Mouse (Mus musculus): ENCODE data around the gene Adk. TPM values are rescaled to one million over a fixed set of nuclear protein-coding genes. Genes with fewer than 3 reads are reported as not detected.

The Adk gene
- polyA plus RNA-seq, 1 experiment from 2014 or later: 171 TPM

DNA sequence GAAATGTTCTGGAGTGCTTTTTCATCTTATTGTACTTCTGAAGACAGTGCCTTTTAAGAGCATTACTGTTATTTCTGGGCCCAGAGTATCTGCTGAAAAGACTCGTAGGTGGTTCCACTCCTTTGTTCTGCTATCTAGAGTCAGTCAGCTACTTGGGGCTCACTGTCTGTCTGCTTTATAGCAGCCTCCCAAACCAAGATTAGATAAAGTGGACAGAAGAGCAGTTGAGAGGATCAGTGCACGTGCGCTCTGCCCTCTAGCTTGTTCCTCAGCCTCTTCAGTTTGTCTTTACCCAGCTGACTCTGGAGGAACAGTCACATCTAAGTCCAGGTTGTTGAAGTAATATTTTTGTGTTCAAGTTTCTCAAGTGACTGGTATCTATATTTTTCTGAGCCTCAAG lies 21.6 kb downstream of the Adk start:
- no peak for DNase-seq (ENCODE audit: low spot score)
- H3K4me1 ChIP-seq: peaks cover 23% of the 10 kb centered on the region
- no peak overlapping the region for H3K4me3 ChIP-seq
- no peak overlapping the region for H3K27ac ChIP-seq (replicated peaks)
- H3K9me3 ChIP-seq: no peaks in the 10 kb centered on the region
- no peaks in the 10 kb centered on the region for H3K36me3 ChIP-seq (replicated peaks)
- 73% methylated on average over 3 of the region's 3 CpGs for WGBS
- H3K27me3 ChIP-seq (replicated peaks; ENCODE audit: low read depth, poor library complexity, severe bottlenecking): no peaks in the 10 kb centered on the region

GRCm38 (mm10) chr14:21074398-21075320 lies 22.3 kb downstream of the Adk start:
- H3K27me3 ChIP-seq (replicated peaks; ENCODE audit: low read depth, poor library complexity, severe bottlenecking): no peaks in the 10 kb centered on the region
- WGBS: 63% methylated on average over 11 of the region's 11 CpGs

DNA sequence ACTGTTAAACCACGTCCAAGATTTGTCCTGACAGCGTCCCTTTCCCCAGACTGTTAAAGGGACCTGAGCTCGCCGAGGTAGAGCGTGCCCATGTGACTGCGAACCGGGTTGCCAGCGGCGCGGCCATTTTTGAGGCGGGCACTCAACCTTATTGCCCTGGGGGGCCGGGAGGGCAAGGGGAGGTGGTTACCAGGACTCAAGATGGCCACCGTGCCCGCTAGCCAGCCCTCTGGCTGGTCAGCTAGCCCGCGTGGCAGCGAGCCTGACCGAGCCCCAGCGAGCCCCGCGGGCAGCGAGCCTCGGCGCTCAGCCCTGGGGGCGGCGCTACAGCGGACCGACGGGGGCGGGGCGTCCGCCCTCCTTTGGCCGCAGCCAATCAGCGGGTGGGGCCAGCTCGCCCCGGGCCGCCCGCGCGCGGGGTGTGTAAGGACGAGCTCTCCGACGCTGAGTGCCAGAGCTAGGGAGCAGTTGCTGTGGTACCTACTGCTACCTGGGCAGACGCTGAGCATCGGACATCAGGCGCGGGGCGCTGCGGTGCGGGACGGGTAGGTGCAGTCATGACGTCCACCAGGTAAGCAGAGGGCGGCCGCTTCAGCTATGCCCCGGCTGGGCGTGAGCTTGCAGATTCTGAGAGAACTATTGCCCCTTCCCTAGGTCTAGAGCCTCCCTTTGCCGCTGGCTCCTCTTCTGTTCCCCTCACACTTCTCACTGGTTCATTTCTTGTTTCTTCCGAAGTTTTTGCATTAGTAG lies 23.6 kb downstream of the Adk start:
- Histone ChIP-seq H3K27me3 (replicated peaks; ENCODE audit: low read depth, poor library complexity, severe bottlenecking) (no peaks in the 10 kb centered on the region), H3K27ac (replicated peaks) (peak overlapping the region; percentile 91), H3K4me1 (peaks cover 19% of the 10 kb centered on the region), H3K9me3 (no peaks in the 10 kb centered on the region), H3K36me3 (replicated peaks) (no peaks in the 10 kb centered on the region), H3K4me3 (peak overlapping the region; percentile 78)
- DNase-seq (ENCODE audit: low spot score): peak; percentile 93
- WGBS: under 1% methylated on average over 59 of the region's 59 CpGs

More at GRCm38 (mm10) chr14:21074398-21075320, 22.3 kb downstream of the Adk start:
- DNase-seq (ENCODE audit: low spot score): no peak
- H3K9me3 ChIP-seq: no peaks in the 10 kb centered on the region
- H3K4me3 ChIP-seq: peak overlapping the region; percentile 78
- H3K27ac ChIP-seq (replicated peaks): no peak overlapping the region
- peaks cover 23% of the 10 kb centered on the region for H3K4me1 ChIP-seq
- no peaks in the 10 kb centered on the region for H3K36me3 ChIP-seq (replicated peaks)

DNA sequence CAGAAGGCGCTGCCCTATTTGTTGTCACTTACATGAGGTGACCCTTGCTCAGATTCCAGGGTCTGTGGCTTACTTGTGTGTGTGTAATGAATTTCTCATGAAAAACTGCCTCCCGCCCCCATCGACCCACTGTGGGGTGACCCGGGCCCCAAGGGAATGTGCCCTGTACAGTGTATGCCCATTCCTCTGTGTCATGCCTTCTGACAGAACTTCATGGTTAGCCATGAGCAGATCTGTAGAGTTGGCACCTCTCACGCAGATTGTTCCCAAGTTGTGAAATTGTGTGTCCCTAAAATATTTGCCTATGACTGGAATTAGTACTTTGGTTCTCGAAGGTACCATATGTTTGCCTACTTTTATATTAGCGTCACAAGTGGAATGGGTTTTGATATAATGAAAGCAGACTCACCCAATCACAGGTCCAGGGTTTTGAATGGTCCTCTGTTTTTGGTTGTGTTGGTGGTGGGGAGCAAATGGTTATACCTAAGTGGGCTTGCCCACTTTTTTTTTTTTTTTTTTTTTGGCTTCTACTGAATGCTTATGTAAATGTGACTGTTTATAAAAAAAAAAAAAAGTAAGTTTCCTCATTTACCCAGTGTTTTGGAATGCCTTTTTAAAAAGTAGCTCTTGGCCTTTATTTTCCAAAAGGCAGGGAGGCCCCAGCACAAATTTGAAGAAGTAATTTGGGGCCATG lies 24.3 kb downstream of the Adk start:
- no peak for DNase-seq (ENCODE audit: low spot score)
- Histone ChIP-seq H3K27me3 (replicated peaks; ENCODE audit: low read depth, poor library complexity, severe bottlenecking) (no peaks in the 10 kb centered on the region), H3K4me1 (peaks cover 19% of the 10 kb centered on the region), H3K36me3 (replicated peaks) (no peaks in the 10 kb centered on the region), H3K9me3 (no peaks in the 10 kb centered on the region), H3K4me3 (peak overlapping the region; percentile 78), H3K27ac (replicated peaks) (peak overlapping the region; percentile 91)
- 47% methylated on average over 7 of the region's 7 CpGs for WGBS

- no peaks in the 10 kb centered on the region for H3K27me3 ChIP-seq (replicated peaks; ENCODE audit: low read depth, poor library complexity, severe bottlenecking)
- no peak overlapping the region for H3K4me3 ChIP-seq
- H3K27ac ChIP-seq (replicated peaks): no peak overlapping the region
- H3K36me3 ChIP-seq (replicated peaks): no peaks in the 10 kb centered on the region
- peaks cover 19% of the 10 kb centered on the region for H3K4me1 ChIP-seq
- WGBS: 88% methylated on average over 4 of the region's 4 CpGs
- no peak for DNase-seq (ENCODE audit: low spot score)
- H3K9me3 ChIP-seq: no peaks in the 10 kb centered on the region
These were observed 25.6 kb downstream of the Adk start for GRCm38 (mm10) chr14:21077939-21078338.

DNA sequence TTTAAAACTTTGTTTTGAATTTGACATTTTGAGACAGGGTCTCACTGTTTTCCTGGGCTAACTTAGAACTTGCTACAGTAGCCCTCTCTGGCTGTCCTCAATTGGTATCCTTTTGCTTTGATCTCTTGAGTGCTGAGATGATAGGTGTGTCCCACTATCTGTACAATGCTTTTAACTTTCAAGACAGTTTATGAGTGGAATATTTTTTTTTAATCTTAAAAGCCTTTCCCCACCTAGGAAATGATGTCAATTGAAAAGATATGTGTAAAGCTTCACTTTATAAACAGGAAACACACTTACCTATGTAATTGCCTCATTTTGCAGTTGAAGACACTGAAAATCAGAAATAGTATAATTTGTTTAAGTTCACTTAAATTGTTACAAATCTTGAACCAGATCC lies 26.1 kb downstream of the Adk start:
- Histone ChIP-seq H3K36me3 (replicated peaks) (no peaks in the 10 kb centered on the region), H3K4me1 (peaks cover 19% of the 10 kb centered on the region), H3K27ac (replicated peaks) (no peak overlapping the region), H3K27me3 (replicated peaks; ENCODE audit: low read depth, poor library complexity, severe bottlenecking) (no peaks in the 10 kb centered on the region), H3K4me3 (no peak overlapping the region), H3K9me3 (no peaks in the 10 kb centered on the region)
- DNase-seq (ENCODE audit: low spot score): no peak

GRCm38 (mm10) chr14:21082823-21083222 lies 30.4 kb downstream of the Adk start:
- no peaks in the 10 kb centered on the region for H3K9me3 ChIP-seq
- no peak overlapping the region for H3K4me3 ChIP-seq
- WGBS: 56% methylated on average over 1 of the region's 1 CpGs
- no peaks in the 10 kb centered on the region for H3K36me3 ChIP-seq (replicated peaks)
- H3K27ac ChIP-seq (replicated peaks): no peak overlapping the region
- H3K27me3 ChIP-seq (replicated peaks; ENCODE audit: low read depth, poor library complexity, severe bottlenecking): no peaks in the 10 kb centered on the region
- peaks cover 24% of the 10 kb centered on the region for H3K4me1 ChIP-seq
- DNase-seq (ENCODE audit: low spot score): no peak

- Histone ChIP-seq H3K36me3 (replicated peaks) (no peaks in the 10 kb centered on the region), H3K27ac (replicated peaks) (peak overlapping the region; percentile 85), H3K4me3 (no peak overlapping the region), H3K9me3 (no peaks in the 10 kb centered on the region), H3K4me1 (peaks cover 37% of the 10 kb centered on the region), H3K27me3 (replicated peaks; ENCODE audit: low read depth, poor library complexity, severe bottlenecking) (no peaks in the 10 kb centered on the region)
- no peak for DNase-seq (ENCODE audit: low spot score)
- WGBS: 80% methylated on average over 5 of the region's 5 CpGs
These were observed 33.3 kb downstream of the Adk start for GRCm38 (mm10) chr14:21085666-21086065.

DNA sequence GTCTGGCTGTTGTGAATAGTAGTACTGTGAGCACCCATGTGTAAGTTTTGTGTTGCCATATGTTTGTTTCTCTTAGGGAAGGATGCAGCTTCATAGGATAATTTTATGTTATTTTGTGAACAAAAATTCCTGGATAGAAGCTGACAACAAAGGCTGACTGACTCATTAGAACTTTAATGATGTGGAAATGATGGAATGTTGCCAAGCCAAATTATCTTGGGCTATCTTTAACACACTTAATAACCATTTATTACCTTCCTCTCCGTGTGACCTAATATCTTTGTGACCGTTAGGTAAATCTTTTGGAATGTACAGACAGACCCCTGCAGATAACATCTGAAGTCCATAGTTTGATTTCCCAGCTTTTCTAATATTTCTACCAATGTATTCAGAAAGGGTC lies 33.7 kb downstream of the Adk start:
- H3K4me1 ChIP-seq: peaks cover 37% of the 10 kb centered on the region
- DNase-seq (ENCODE audit: low spot score): no peak
- H3K9me3 ChIP-seq: no peaks in the 10 kb centered on the region
- WGBS: 48% methylated on average over 2 of the region's 2 CpGs
- no peaks in the 10 kb centered on the region for H3K36me3 ChIP-seq (replicated peaks)
- H3K27me3 ChIP-seq (replicated peaks; ENCODE audit: low read depth, poor library complexity, severe bottlenecking): no peaks in the 10 kb centered on the region
- peak overlapping the region; percentile 85 for H3K27ac ChIP-seq (replicated peaks)
- no peak overlapping the region for H3K4me3 ChIP-seq

DNA sequence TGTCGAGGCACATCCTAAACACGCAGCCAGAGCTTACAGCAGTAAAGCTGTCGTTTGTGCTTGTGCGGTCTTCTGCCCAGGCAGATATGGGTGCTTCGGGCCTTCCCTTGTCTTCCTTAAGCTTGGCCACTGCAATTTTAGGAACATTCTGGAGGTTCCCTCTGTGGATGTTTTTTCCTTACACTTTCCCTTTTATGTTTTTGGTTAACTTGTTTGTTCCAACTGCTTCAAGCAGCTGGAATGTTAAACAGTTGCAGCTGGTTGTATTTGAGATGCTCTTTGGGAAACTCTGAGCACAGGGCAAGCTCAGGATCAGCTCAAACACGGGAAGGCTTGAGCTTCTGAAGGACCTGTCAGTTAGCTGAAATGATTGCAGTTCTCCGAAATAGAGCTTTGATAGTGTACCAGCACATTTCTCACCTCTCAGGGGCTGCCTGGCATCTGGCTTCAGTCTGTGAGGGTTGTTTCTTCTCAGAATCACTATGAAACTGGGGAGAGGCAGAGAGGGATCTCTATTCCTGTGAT lies 34.5 kb downstream of the Adk start:
- H3K9me3 ChIP-seq: no peaks in the 10 kb centered on the region
- no peaks in the 10 kb centered on the region for H3K27me3 ChIP-seq (replicated peaks; ENCODE audit: low read depth, poor library complexity, severe bottlenecking)
- H3K36me3 ChIP-seq (replicated peaks): peaks cover 1% of the 10 kb centered on the region; the same call in 1 of the 2 replicates
- 27% methylated on average over 7 of the region's 7 CpGs for WGBS
- peaks cover 37% of the 10 kb centered on the region for H3K4me1 ChIP-seq
- H3K4me3 ChIP-seq: peak overlapping the region; percentile 24; the same call in 1 of the 2 replicates
- DNase-seq (ENCODE audit: low spot score): peak; percentile 56
- H3K27ac ChIP-seq (replicated peaks): peak overlapping the region; percentile 85

DNA sequence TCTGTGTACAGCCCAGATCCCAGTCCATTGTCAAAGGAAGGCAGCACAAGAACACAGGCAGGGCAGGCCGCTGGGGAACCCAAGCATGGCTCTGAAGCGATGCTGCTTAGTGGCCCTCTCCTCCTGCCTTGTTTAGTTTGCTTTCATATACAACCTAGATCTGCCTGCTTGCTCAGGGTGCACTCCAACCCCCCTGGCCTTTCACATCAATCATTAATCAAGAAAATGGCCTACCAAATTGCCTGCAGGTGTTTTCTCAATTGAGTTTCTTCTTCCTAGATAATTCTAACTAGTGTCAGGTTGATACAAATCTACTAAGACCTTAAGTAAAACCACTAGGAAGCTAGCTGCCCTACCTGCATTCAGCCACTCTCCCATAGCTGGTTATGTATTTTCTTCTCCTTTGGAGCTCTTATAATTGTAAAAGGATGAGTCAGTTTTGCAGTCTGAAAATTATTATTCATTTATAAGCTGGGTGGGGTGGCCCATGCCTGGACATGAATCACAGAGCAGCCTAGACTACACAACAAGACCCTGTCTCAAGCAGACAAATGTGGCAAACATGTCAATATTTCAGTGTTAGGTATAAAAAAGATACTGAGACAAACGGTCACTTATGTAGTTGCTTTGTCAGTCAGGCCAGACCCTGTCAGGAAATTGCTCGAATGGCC lies 35.2 kb downstream of the Adk start:
- peaks cover 8% of the 10 kb centered on the region for H3K36me3 ChIP-seq (replicated peaks)
- no peaks in the 10 kb centered on the region for H3K9me3 ChIP-seq
- WGBS: 45% methylated on average over 4 of the region's 4 CpGs
- H3K4me1 ChIP-seq: peaks cover 37% of the 10 kb centered on the region
- H3K27ac ChIP-seq (replicated peaks): peak overlapping the region; percentile 85
- no peaks in the 10 kb centered on the region for H3K27me3 ChIP-seq (replicated peaks; ENCODE audit: low read depth, poor library complexity, severe bottlenecking)
- peak; percentile 51 for DNase-seq (ENCODE audit: low spot score)
- peak overlapping the region; percentile 24; the same call in 1 of the 2 replicates for H3K4me3 ChIP-seq

DNA sequence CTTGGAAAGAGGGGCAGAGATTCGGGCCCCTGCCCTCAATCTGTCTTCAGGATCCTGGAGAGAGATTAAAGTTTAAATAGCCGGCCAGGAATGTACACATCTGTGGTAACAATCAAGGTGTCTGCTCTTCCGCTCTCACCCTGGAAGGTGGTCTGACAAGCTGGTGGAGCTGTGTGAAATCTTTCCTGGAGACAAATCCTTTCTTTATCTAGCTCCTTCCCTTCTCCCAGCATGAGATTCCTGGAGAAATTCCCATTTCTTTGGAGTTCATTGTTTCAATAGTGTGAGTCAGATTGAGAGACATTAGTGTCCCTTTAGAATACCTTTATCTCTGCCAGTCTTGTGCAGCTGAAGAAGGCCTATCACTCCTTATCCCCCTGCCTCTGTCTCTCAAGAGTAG lies 36.4 kb downstream of the Adk start:
- peaks cover 37% of the 10 kb centered on the region for H3K4me1 ChIP-seq
- WGBS: 46% methylated on average over 3 of the region's 3 CpGs

More for the DNA sequence above, 36.4 kb downstream of the Adk start:
- DNase-seq (ENCODE audit: low spot score): no peak
- no peaks in the 10 kb centered on the region for H3K27me3 ChIP-seq (replicated peaks; ENCODE audit: low read depth, poor library complexity, severe bottlenecking)
- peaks cover 17% of the 10 kb centered on the region for H3K36me3 ChIP-seq (replicated peaks)
- H3K4me3 ChIP-seq: no peak overlapping the region
- H3K9me3 ChIP-seq: no peaks in the 10 kb centered on the region
- H3K27ac ChIP-seq (replicated peaks): peak overlapping the region; percentile 85

All from embryonic facial prominence, embryonic 10.5 days (tissue).